ENCODE assay signal across 9 mouse cellular contexts in genomic region chr11:5290691-5291090, GRCm38 (mm10). TPM values are rescaled to one million over a fixed set of nuclear protein-coding genes. Genes with fewer than 3 reads are reported as not detected.
DNase-seq lines count a peak whose midpoint lies in the region; TF ChIP-seq lines count a peak whose summit lies in the region.
"Had no signal": no experiment of that assay in that cellular context is flagged by ENCODE, and none has a peak within 500 bp of the region (broad histone marks: within the 10 kb centered on the region; RNA-seq: fewer than 3 reads in every experiment).

No protein-coding gene starts in this region.

- H3K4me3 ChIP-seq in ES-Bruce4 (ENCODE audit: low read depth, low read length) (no peak overlapping the region), myocyte (no peak overlapping the region)
- H3K4me3 ChIP-seq: lung, embryonic 15.5 days had no signal

- H3K4me2 ChIP-seq in myocyte (ENCODE audit: low read depth), result no peak overlapping the region
- H3K4me2 ChIP-seq: lung, embryonic 15.5 days had no signal

- H3ac ChIP-seq in myocyte (ENCODE audit: control insufficient read depth, insufficient read length), result no peak overlapping the region

- H3K9me3 ChIP-seq in ES-Bruce4 (replicated peaks; ENCODE audit: control insufficient read depth, insufficient read depth, low read length, poor library complexity, severe bottlenecking), result no peaks in the 10 kb centered on the region
- H3K9me3 ChIP-seq: lung, embryonic 15.5 days had no signal

- no peak for TF ChIP-seq EP300 in ES-Bruce4 (IDR thresholded peaks at IDR 0.05; ENCODE audit: insufficient read depth, low read depth, low read length)

- H3K4me1 ChIP-seq in ES-Bruce4 (ENCODE audit: control insufficient read depth, insufficient read depth, low read length), result no peaks in the 10 kb centered on the region

- H3K27me3 ChIP-seq in ES-Bruce4 (ENCODE audit: control insufficient read depth, insufficient read depth, low read length, poor library complexity, severe bottlenecking), result no peaks in the 10 kb centered on the region
- no peaks in the 10 kb centered on the region for H3K27me3 ChIP-seq in myocyte (ENCODE audit: control insufficient read depth, insufficient read depth, insufficient read length)
- H3K27me3 ChIP-seq: lung, embryonic 15.5 days had no signal

- H3K9ac ChIP-seq in ES-Bruce4 (ENCODE audit: low read depth, poor library complexity, severe bottlenecking), result no peak overlapping the region
- H3K9ac ChIP-seq: lung, embryonic 15.5 days had no signal

- no peak overlapping the region for H3K27ac ChIP-seq in ES-Bruce4 (ENCODE audit: insufficient read depth, low read length)
- H3K27ac ChIP-seq: lung, embryonic 15.5 days had no signal

- TF ChIP-seq CTCF in ES-Bruce4 (IDR thresholded peaks at IDR 0.05; ENCODE audit: low read depth, low read length), result peak; percentile 17

- TF ChIP-seq POLR2A in ES-Bruce4 (IDR thresholded peaks at IDR 0.05; ENCODE audit: insufficient read depth, low read length) (no peak), myocyte (IDR thresholded peaks at IDR 0.05; ENCODE audit: insufficient read length, low read depth) (no peak)

- peaks cover 9% of the 10 kb centered on the region for H3K36me3 ChIP-seq in ES-Bruce4 (ENCODE audit: control insufficient read depth, insufficient read depth, low read length, poor library complexity, severe bottlenecking)
- H3K36me3 ChIP-seq in myocyte (ENCODE audit: control insufficient read depth, insufficient read depth), result peaks cover 20% of the 10 kb centered on the region

- intact Hi-C loops in left cerebral cortex, postnatal 10 days (cut with DNase I), result loop anchor here (2.0 to 10.0 kb wide), 2 partner anchors 154 to 184 kb away; partner anchors contain the start of gene Znrf3

- DNase-seq in heart, adult 8-10 months (ENCODE audit: low spot score), result peak; percentile 67
- no peak for DNase-seq in heart, adult 11 months
- peak; percentile 57 for DNase-seq in cerebellum, adult 11-12 months
- DNase-seq in gastrocnemius, postnatal 4 days (ENCODE audit: low spot score in 2 of 2), result peak; percentile 34 to 55
- DNase-seq in left cerebral cortex, postnatal 10 days (ENCODE audit: extremely low spot score in 1 of 2, low spot score in 2 of 2), result peak; percentile 53 to 54
- peak; percentile 38 to 80 for DNase-seq in thymus, postnatal 10 days (ENCODE audit: low spot score in 2 of 2)

- no peaks in the 10 kb centered on the region for H3K79me2 ChIP-seq in myocyte (ENCODE audit: control insufficient read depth, insufficient read depth)

TF ChIP-seq in myocyte, 11 proteins besides CTCF, POLR2A, EP300 and RAD21:
- TF ChIP-seq POLR2AphosphoS2 (IDR thresholded peaks at IDR 0.05; ENCODE audit: insufficient read length, low read depth) (no peak), TCF3 (IDR thresholded peaks at IDR 0.05; ENCODE audit: insufficient read length, low read depth) (no peak), MYOG (IDR thresholded peaks at IDR 0.05; ENCODE audit: control insufficient read depth in 1 of 3, insufficient read depth in 1 of 3, insufficient read length in 2 of 3, low read depth in 2 of 3) (no peak), REST (IDR thresholded peaks at IDR 0.05; ENCODE audit: insufficient read depth, insufficient read length) (no peak), USF1 (IDR thresholded peaks at IDR 0.05; ENCODE audit: low read depth) (no peak), MYOD1 (IDR thresholded peaks at IDR 0.05; ENCODE audit: control insufficient read depth in 1 of 3, insufficient read length in 2 of 3, low read depth in 2 of 3) (peak in 2 of 3 experiments; percentile 20 to 53)

RNA-seq across cellular contexts. Expression of gene Kremen1, which starts 29.3 kb away (rescaled TPM):
- 100 to 1,000 TPM in 2 of 4 experiments, 10 to 100 TPM in 2; 86.5 to 107 (median 100) TPM for total RNA-seq in heart, adult 8-10 months (2022)
- polyA plus RNA-seq in ES-Bruce4 (2011; ENCODE audit: insufficient read depth, insufficient read length, low read depth, missing spikeins), result 27.8 and 30.2 TPM in 2 replicates
- total RNA-seq in gastrocnemius, postnatal 4 days (2021), result 100 to 1,000 TPM in 1 of 2 experiments, 10 to 100 TPM in 1; 99.8 to 106 TPM
- 1 to 10 TPM; 9.2 to 9.5 TPM for total RNA-seq in left cerebral cortex, postnatal 10 days (2021)
- polyA plus RNA-seq in myocyte (2012; fragmentation: generic; extraction: Trizol), result 79.3 TPM

Comparison
In these comparisons a context has a peak if more than half of its experiments do, and no peak if none do; other contexts are left out.
1. RNA of gene Kremen1, which starts 29.3 kb away (total RNA-seq): 99.8 to 106 TPM in gastrocnemius, postnatal 4 days and 86.5 to 107 TPM in heart, adult 8-10 months; 9.2 to 9.5 TPM in left cerebral cortex, postnatal 10 days; every median in the first group is over 4 times any median in the second.